Mouse (Mus musculus): ENCODE results near the gene Slc22a1. TPM values are rescaled to one million over a fixed set of nuclear protein-coding genes. Genes with fewer than 3 reads are reported as not detected.

The Slc22a1 gene
- polyA plus RNA-seq (2014; fragmentation: Nextera tagmentation; extraction: Ambion mirVana): 0.34 TPM in 1 of 2 replicates, not detected in the other

- H3K9ac ChIP-seq (ENCODE audit: low read length): no peak within 1 kb of the TSS
- no peak for DNase-seq (ENCODE audit: low spot score)
- H3K27me3 ChIP-seq (replicated peaks; ENCODE audit: control insufficient read depth, insufficient read depth, low read length): no peaks in the 10 kb centered on the region
- H3K4me2 ChIP-seq (ENCODE audit: low read length): no peak within 1 kb of the TSS
- H3K9me3 ChIP-seq (ENCODE audit: control insufficient read depth, low read length): no peaks in the 10 kb centered on the region
- H3K4me1 ChIP-seq (replicated peaks; ENCODE audit: control insufficient read depth, insufficient read depth, low read length): 0 out of 2 replicates have a peak, but pooled peaks cover 2% of the 10 kb centered on the region
- no peak for ATAC-seq (replicated peaks; ENCODE audit: low FRiP score, low TSS enrichment, low read depth)
- 74% methylated on average over 7 of the region's 7 CpGs for WGBS
- H3K36me3 ChIP-seq (ENCODE audit: control insufficient read depth, insufficient read depth, low read length): 0 out of 2 replicates have a peak, but pooled peaks cover under 1% of the 10 kb centered on the region
- no peak within 1 kb of the TSS for H3K4me3 ChIP-seq (ENCODE audit: low read depth, low read length)
- H3K27ac ChIP-seq (ENCODE audit: low read depth): no peak within 1 kb of the TSS
Measured at GRCm38 (mm10) chr17:12675646-12676045, at the start of gene Slc22a1. TSS of gene Slc22a1 (minus strand) at chr17:12675829.

GRCm38 (mm10) chr17:12724767-12725744, 49.4 kb upstream of the Slc22a1 start:
- Histone ChIP-seq H3K9me3 (ENCODE audit: control insufficient read depth, low read length) (no peaks in the 10 kb centered on the region), H3K9ac (ENCODE audit: low read length) (no peak overlapping the region; the same call in 1 of the 2 replicates), H3K27ac (ENCODE audit: low read depth) (peak overlapping the region; percentile 85), H3K4me1 (replicated peaks; ENCODE audit: control insufficient read depth, insufficient read depth, low read length) (peaks cover 39% of the 10 kb centered on the region), H3K36me3 (ENCODE audit: control insufficient read depth, insufficient read depth, low read length) (peaks cover 30% of the 10 kb centered on the region), H3K4me2 (ENCODE audit: low read length) (0 out of 2 replicates have a peak overlapping the region, but pooled peaks have one; percentile 14), H3K4me3 (ENCODE audit: low read depth, low read length) (no peak overlapping the region), H3K27me3 (replicated peaks; ENCODE audit: control insufficient read depth, insufficient read depth, low read length) (no peaks in the 10 kb centered on the region)
- WGBS: 20% methylated on average over 6 of the region's 6 CpGs
- peak; percentile 21; the same call in 1 of the 2 replicates for ATAC-seq (replicated peaks; ENCODE audit: low FRiP score, low TSS enrichment, low read depth)
- DNase-seq (ENCODE audit: low spot score): peak; percentile 75

- Histone ChIP-seq H3K27me3 (replicated peaks; ENCODE audit: control insufficient read depth, insufficient read depth, low read length) (no peaks in the 10 kb centered on the region), H3K4me3 (ENCODE audit: low read depth, low read length) (no peak overlapping the region), H3K4me2 (ENCODE audit: low read length) (no peak overlapping the region), H3K36me3 (ENCODE audit: control insufficient read depth, insufficient read depth, low read length) (peaks cover 34% of the 10 kb centered on the region), H3K9me3 (ENCODE audit: control insufficient read depth, low read length) (no peaks in the 10 kb centered on the region), H3K27ac (ENCODE audit: low read depth) (peak overlapping the region; percentile 85), H3K9ac (ENCODE audit: low read length) (no peak overlapping the region), H3K4me1 (replicated peaks; ENCODE audit: control insufficient read depth, insufficient read depth, low read length) (peaks cover 39% of the 10 kb centered on the region)
- WGBS: 57% methylated on average over 5 of the region's 5 CpGs
- ATAC-seq (replicated peaks; ENCODE audit: low FRiP score, low TSS enrichment, low read depth) (peak; percentile 62), DNase-seq (ENCODE audit: low spot score) (no peak)
Measured at GRCm38 (mm10) chr17:12723986-12724766, 48.5 kb upstream of the Slc22a1 start.

- H3K9ac ChIP-seq (ENCODE audit: low read length): no peak overlapping the region
- WGBS: 59% methylated on average over 8 of the region's 8 CpGs
- H3K36me3 ChIP-seq (ENCODE audit: control insufficient read depth, insufficient read depth, low read length): peaks cover 49% of the 10 kb centered on the region
- no peaks in the 10 kb centered on the region for H3K9me3 ChIP-seq (ENCODE audit: control insufficient read depth, low read length)
- no peaks in the 10 kb centered on the region for H3K27me3 ChIP-seq (replicated peaks; ENCODE audit: control insufficient read depth, insufficient read depth, low read length)
- no peak for ATAC-seq (replicated peaks; ENCODE audit: low FRiP score, low TSS enrichment, low read depth)
- no peak for DNase-seq (ENCODE audit: low spot score)
- no peak overlapping the region for H3K4me3 ChIP-seq (ENCODE audit: low read depth, low read length)
- H3K4me2 ChIP-seq (ENCODE audit: low read length): no peak overlapping the region
- peaks cover 39% of the 10 kb centered on the region for H3K4me1 ChIP-seq (replicated peaks; ENCODE audit: control insufficient read depth, insufficient read depth, low read length)
- 0 out of 2 replicates have a peak overlapping the region, but pooled peaks have one; percentile 12 for H3K27ac ChIP-seq (ENCODE audit: low read depth)
Measured at GRCm38 (mm10) chr17:12722622-12723021, 47.0 kb upstream of the Slc22a1 start.

GRCm38 (mm10) chr17:12721118-12721886, 45.7 kb upstream of the Slc22a1 start:
- ATAC-seq (replicated peaks; ENCODE audit: low FRiP score, low TSS enrichment, low read depth) (no peak), DNase-seq (ENCODE audit: low spot score) (no peak)
- Histone ChIP-seq H3K27ac (ENCODE audit: low read depth) (no peak overlapping the region), H3K4me2 (ENCODE audit: low read length) (no peak overlapping the region), H3K4me1 (replicated peaks; ENCODE audit: control insufficient read depth, insufficient read depth, low read length) (peaks cover 35% of the 10 kb centered on the region), H3K4me3 (ENCODE audit: low read depth, low read length) (no peak overlapping the region), H3K9ac (ENCODE audit: low read length) (no peak overlapping the region), H3K27me3 (replicated peaks; ENCODE audit: control insufficient read depth, insufficient read depth, low read length) (no peaks in the 10 kb centered on the region), H3K36me3 (ENCODE audit: control insufficient read depth, insufficient read depth, low read length) (peaks cover 62% of the 10 kb centered on the region), H3K9me3 (ENCODE audit: control insufficient read depth, low read length) (no peaks in the 10 kb centered on the region)
- 76% methylated on average over 5 of the region's 5 CpGs for WGBS

- H3K9ac ChIP-seq (ENCODE audit: low read length): no peak overlapping the region
- H3K4me2 ChIP-seq (ENCODE audit: low read length): no peak overlapping the region
- peaks cover 5% of the 10 kb centered on the region for H3K4me1 ChIP-seq (replicated peaks; ENCODE audit: control insufficient read depth, insufficient read depth, low read length)
- ATAC-seq (replicated peaks; ENCODE audit: low FRiP score, low TSS enrichment, low read depth) (no peak), DNase-seq (ENCODE audit: low spot score) (no peak)
- WGBS: 51% methylated on average over 7 of the region's 7 CpGs
- no peaks in the 10 kb centered on the region for H3K27me3 ChIP-seq (replicated peaks; ENCODE audit: control insufficient read depth, insufficient read depth, low read length)
- no peaks in the 10 kb centered on the region for H3K9me3 ChIP-seq (ENCODE audit: control insufficient read depth, low read length)
- peaks cover 88% of the 10 kb centered on the region for H3K36me3 ChIP-seq (ENCODE audit: control insufficient read depth, insufficient read depth, low read length)
- no peak overlapping the region for H3K27ac ChIP-seq (ENCODE audit: low read depth)
- no peak overlapping the region for H3K4me3 ChIP-seq (ENCODE audit: low read depth, low read length)
Measured at GRCm38 (mm10) chr17:12718251-12718650, 42.6 kb upstream of the Slc22a1 start.

- Histone ChIP-seq H3K27ac (ENCODE audit: low read depth) (no peak overlapping the region), H3K36me3 (ENCODE audit: control insufficient read depth, insufficient read depth, low read length) (peaks cover 95% of the 10 kb centered on the region), H3K9ac (ENCODE audit: low read length) (no peak overlapping the region), H3K4me1 (replicated peaks; ENCODE audit: control insufficient read depth, insufficient read depth, low read length) (no peaks in the 10 kb centered on the region; the same call in none of the 2 replicates), H3K27me3 (replicated peaks; ENCODE audit: control insufficient read depth, insufficient read depth, low read length) (no peaks in the 10 kb centered on the region), H3K9me3 (ENCODE audit: control insufficient read depth, low read length) (no peaks in the 10 kb centered on the region), H3K4me2 (ENCODE audit: low read length) (no peak overlapping the region), H3K4me3 (ENCODE audit: low read depth, low read length) (no peak overlapping the region)
- no peak for DNase-seq (ENCODE audit: low spot score)
- ATAC-seq (replicated peaks; ENCODE audit: low FRiP score, low TSS enrichment, low read depth): no peak
- 77% methylated on average over 4 of the region's 4 CpGs for WGBS
Measured at GRCm38 (mm10) chr17:12717445-12717844, 41.8 kb upstream of the Slc22a1 start.

- no peak overlapping the region for H3K4me3 ChIP-seq (ENCODE audit: low read depth, low read length)
- ATAC-seq (replicated peaks; ENCODE audit: low FRiP score, low TSS enrichment, low read depth) (no peak), DNase-seq (ENCODE audit: low spot score) (no peak)
- no peaks in the 10 kb centered on the region for H3K27me3 ChIP-seq (replicated peaks; ENCODE audit: control insufficient read depth, insufficient read depth, low read length)
- no peak overlapping the region for H3K9ac ChIP-seq (ENCODE audit: low read length)
- H3K9me3 ChIP-seq (ENCODE audit: control insufficient read depth, low read length): no peaks in the 10 kb centered on the region
- no peak overlapping the region for H3K4me2 ChIP-seq (ENCODE audit: low read length)
- H3K36me3 ChIP-seq (ENCODE audit: control insufficient read depth, insufficient read depth, low read length): peaks cover 98% of the 10 kb centered on the region
- whole genome bisulfite sequencing: 53% methylated on average over 1 of the region's 1 CpGs
- H3K27ac ChIP-seq (ENCODE audit: low read depth): no peak overlapping the region
- no peaks in the 10 kb centered on the region; the same call in 1 of the 2 replicates for H3K4me1 ChIP-seq (replicated peaks; ENCODE audit: control insufficient read depth, insufficient read depth, low read length)
Measured at GRCm38 (mm10) chr17:12715032-12715431, 39.4 kb upstream of the Slc22a1 start.
